Mouse (Mus musculus): ENCODE results near the gene Gm48551.

Gm48551 gene

GRCm38 (mm10) chr10:81389373-81389772 lies 5.1 kb downstream of the Gm48551 start:
- TF ChIP-seq GATA4 (IDR thresholded peaks at IDR 0.05; ENCODE audit: insufficient replicate concordance, low read length): no peak

GRCm38 (mm10) chr10:81389801-81390677 lies 5.8 kb downstream of the Gm48551 start:
- no peak for TF ChIP-seq GATA4 (IDR thresholded peaks at IDR 0.05; ENCODE audit: insufficient replicate concordance, low read length)

- TF ChIP-seq GATA4 (IDR thresholded peaks at IDR 0.05; ENCODE audit: insufficient replicate concordance, low read length): no peak
Observed at GRCm38 (mm10) chr10:81390678-81390965, 6.4 kb downstream of the Gm48551 start.

GRCm38 (mm10) chr10:81392270-81392669 lies 8.0 kb downstream of the Gm48551 start:
- TF ChIP-seq GATA4 (IDR thresholded peaks at IDR 0.05; ENCODE audit: insufficient replicate concordance, low read length): no peak

- TF ChIP-seq GATA4 (IDR thresholded peaks at IDR 0.05; ENCODE audit: insufficient replicate concordance, low read length): no peak
Observed at GRCm38 (mm10) chr10:81392781-81393185, 8.5 kb downstream of the Gm48551 start, which contains the start of gene Smim24. Gene Smim24 (plus strand): TSS chr10:81393051.

GRCm38 (mm10) chr10:81393456-81394063 lies 9.3 kb downstream of the Gm48551 start:
- TF ChIP-seq GATA4 (IDR thresholded peaks at IDR 0.05; ENCODE audit: insufficient replicate concordance, low read length): no peak

- TF ChIP-seq GATA4 (IDR thresholded peaks at IDR 0.05; ENCODE audit: insufficient replicate concordance, low read length): no peak
Observed at GRCm38 (mm10) chr10:81395127-81395526, 10.9 kb downstream of the Gm48551 start.

- TF ChIP-seq GATA4 (IDR thresholded peaks at IDR 0.05; ENCODE audit: insufficient replicate concordance, low read length): no peak
Observed at GRCm38 (mm10) chr10:81395865-81396264, 11.6 kb downstream of the Gm48551 start.

- TF ChIP-seq GATA4 (IDR thresholded peaks at IDR 0.05; ENCODE audit: insufficient replicate concordance, low read length): no peak
Observed at GRCm38 (mm10) chr10:81396749-81397148, 12.5 kb downstream of the Gm48551 start.

- no peak for TF ChIP-seq GATA4 (IDR thresholded peaks at IDR 0.05; ENCODE audit: insufficient replicate concordance, low read length)
Observed at GRCm38 (mm10) chr10:81399296-81399695, 15.0 kb downstream of the Gm48551 start.

GRCm38 (mm10) chr10:81399798-81400308 lies 15.6 kb downstream of the Gm48551 start:
- no peak for TF ChIP-seq GATA4 (IDR thresholded peaks at IDR 0.05; ENCODE audit: insufficient replicate concordance, low read length)

GRCm38 (mm10) chr10:81400371-81401204 lies 16.3 kb downstream of the Gm48551 start:
- no peak for TF ChIP-seq GATA4 (IDR thresholded peaks at IDR 0.05; ENCODE audit: insufficient replicate concordance, low read length)

- TF ChIP-seq GATA4 (IDR thresholded peaks at IDR 0.05; ENCODE audit: insufficient replicate concordance, low read length): no peak
Observed at GRCm38 (mm10) chr10:81401205-81401520, 16.9 kb downstream of the Gm48551 start.

GRCm38 (mm10) chr10:81401521-81402226 lies 17.4 kb downstream of the Gm48551 start:
- no peak; the same call in 1 of the 2 replicates for TF ChIP-seq GATA4 (IDR thresholded peaks at IDR 0.05; ENCODE audit: insufficient replicate concordance, low read length)

GRCm38 (mm10) chr10:81402227-81402765 lies 18.0 kb downstream of the Gm48551 start:
- TF ChIP-seq GATA4 (IDR thresholded peaks at IDR 0.05; ENCODE audit: insufficient replicate concordance, low read length): no peak; the same call in 1 of the 2 replicates

Data from liver, adult (tissue).